Mouse (Mus musculus) liver, adult 2 months (tissue): ENCODE data around the gene Ccr10.

ENCODE experiments used
- CTCF ChIP-seq: fragments of 200-500 bp; IDR thresholded peaks from 2 replicates; pipeline ENCODE4 v1.5.1; 2011; ENCODE audit warnings: low read depth, low read length, control low read depth
- POLR2A ChIP-seq: fragments of 200-500 bp; IDR thresholded peaks from 2 replicates; pipeline ENCODE4 v1.6.1; 2011; ENCODE audit warnings: low read length, control low read depth; ENCODE audit not compliant: insufficient read depth; ENCODE audit errors: extremely low read depth

GRCm38 (mm10) chr11:101141088-101141487, 34.2 kb downstream of the Ccr10 start:
- TF ChIP-seq CTCF (no peak), POLR2A (no peak)
